Mouse (Mus musculus) mouse trophoblast stem cell (cell line): ENCODE data around the gene Clec4a1.

Source experiments
- in situ Hi-C, 2 experiments: fragments of 300-500 bp; cut with MseI, MboI; formaldehyde crosslinking; loops; 2 replicates in 1 of 2; 3 replicates in 1 of 2; pipeline ENCODE4 v1.15.1; 2025

Clec4a1 gene

GRCm38 (mm10) chr6:122921451-122921850 lies at the start of gene Clec4a1:
TSS of gene Clec4a1 (plus strand) at chr6:122921848.
- in situ Hi-C loops: no loop called here

- in situ Hi-C loops: loop anchor here in 1 of 2 experiments (5.0 kb wide), 1 partner anchor 60 kb away; no protein-coding TSS in a partner anchor
Measured at GRCm38 (mm10) chr6:122872800-122873199, 48.8 kb upstream of the Clec4a1 start.

- in situ Hi-C loops: loop anchor here in 1 of 2 experiments (5.0 kb wide), 1 partner anchor 62 kb away; no protein-coding TSS in a partner anchor
Measured at GRCm38 (mm10) chr6:122873871-122874719, 47.6 kb upstream of the Clec4a1 start, which contains the start of gene Necap1. TSS of gene Necap1 (plus strand) at chr6:122874474.

GRCm38 (mm10) chr6:122874720-122875389 lies 46.8 kb upstream of the Clec4a1 start:
- in situ Hi-C loops: loop anchor here in 1 of 2 experiments (5.0 kb wide), 1 partner anchor 63 kb away; no protein-coding TSS in a partner anchor

GRCm38 (mm10) chr6:122879141-122879735 lies 42.4 kb upstream of the Clec4a1 start:
- in situ Hi-C loops: no loop called here

- in situ Hi-C loops: no loop called here
Measured at GRCm38 (mm10) chr6:122879781-122880505, 41.7 kb upstream of the Clec4a1 start.

- in situ Hi-C loops: no loop called here
Measured at GRCm38 (mm10) chr6:122881287-122881686, 40.4 kb upstream of the Clec4a1 start.

- in situ Hi-C loops: no loop called here
Measured at GRCm38 (mm10) chr6:122883603-122884002, 38.0 kb upstream of the Clec4a1 start.

GRCm38 (mm10) chr6:122889599-122889998 lies 32.0 kb upstream of the Clec4a1 start:
- in situ Hi-C loops: no loop called here

GRCm38 (mm10) chr6:122892442-122893049 lies 29.1 kb upstream of the Clec4a1 start:
- in situ Hi-C loops: loop anchor here (5.0 to 10.0 kb wide), 3 partner anchors 112 to 362 kb away; no protein-coding TSS in a partner anchor

- in situ Hi-C loops: no loop called here
Measured at GRCm38 (mm10) chr6:122919922-122920321, 1.7 kb upstream of the Clec4a1 start.

GRCm38 (mm10) chr6:122934845-122935244 lies 13.2 kb downstream of the Clec4a1 start:
- in situ Hi-C loops: no loop called here

- in situ Hi-C loops: no loop called here
Measured at GRCm38 (mm10) chr6:122939618-122940017, 18.0 kb downstream of the Clec4a1 start.

GRCm38 (mm10) chr6:122946760-122947159 lies 25.1 kb downstream of the Clec4a1 start:
- in situ Hi-C loops: no loop called here

- in situ Hi-C loops: no loop called here
Measured at GRCm38 (mm10) chr6:122952401-122952800, 30.8 kb downstream of the Clec4a1 start, which contains the start of gene Clec4a3. TSS of gene Clec4a3 (plus strand) at chr6:122952515.

GRCm38 (mm10) chr6:122964562-122964961 lies 42.9 kb downstream of the Clec4a1 start:
- in situ Hi-C loops: no loop called here

GRCm38 (mm10) chr6:122969048-122969447 lies 47.4 kb downstream of the Clec4a1 start:
- in situ Hi-C loops: no loop called here
